Mouse (Mus musculus) ZHBTc4 (cell line): Measurements from ENCODE around the gene Gm21704.
"Not testable (repeated sequence)": the region's sequence is repeated elsewhere in the genome, so short reads cannot be mapped to it uniquely, and the experiment has no call there.

Experiments used
- DNase-seq: peaks from one replicate; pipeline ENCODE4 v3.0.0-alpha.2; 2011; ENCODE audit warnings: low read depth, low spot score

Gene Gm21704

DNA sequence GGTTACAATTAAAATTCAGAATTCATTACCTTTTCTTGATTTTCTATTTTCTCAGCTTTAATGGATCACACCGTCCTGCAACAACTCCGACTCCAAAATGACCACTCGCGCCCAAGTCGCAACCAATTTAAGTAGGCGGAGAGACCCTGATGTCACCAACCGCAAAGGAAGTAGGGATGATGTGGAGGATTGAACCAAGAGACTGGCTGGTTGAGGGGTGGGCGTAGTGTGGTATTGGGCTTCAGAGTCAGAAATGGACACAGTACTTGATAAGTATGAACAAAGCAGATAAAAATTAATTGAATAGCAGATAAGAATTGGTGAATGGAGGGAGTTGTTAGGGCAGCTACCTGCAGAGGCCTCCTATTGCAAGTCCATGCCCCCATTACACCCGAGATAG is at the start of gene Gm21704, which contains the start of gene Gm21708:
Gene Gm21704 (minus strand): TSS at position 101 of the 400 bp plus-strand sequence.
Gene Gm21708 (minus strand): TSS at position 101 of the 400 bp plus-strand sequence.
- not testable (repeated sequence) for DNase-seq

DNA sequence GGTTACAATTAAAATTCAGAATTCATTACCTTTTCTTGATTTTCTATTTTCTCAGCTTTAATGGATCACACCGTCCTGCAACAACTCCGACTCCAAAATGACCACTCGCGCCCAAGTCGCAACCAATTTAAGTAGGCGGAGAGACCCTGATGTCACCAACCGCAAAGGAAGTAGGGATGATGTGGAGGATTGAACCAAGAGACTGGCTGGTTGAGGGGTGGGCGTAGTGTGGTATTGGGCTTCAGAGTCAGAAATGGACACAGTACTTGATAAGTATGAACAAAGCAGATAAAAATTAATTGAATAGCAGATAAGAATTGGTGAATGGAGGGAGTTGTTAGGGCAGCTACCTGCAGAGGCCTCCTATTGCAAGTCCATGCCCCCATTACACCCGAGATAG is 64.7 kb downstream of the Gm21704 start, which contains the start of gene Gm21693:
Gene Gm21693 (minus strand): TSS at position 101 of the 400 bp plus-strand sequence.
- DNase-seq = not testable (repeated sequence)

DNA sequence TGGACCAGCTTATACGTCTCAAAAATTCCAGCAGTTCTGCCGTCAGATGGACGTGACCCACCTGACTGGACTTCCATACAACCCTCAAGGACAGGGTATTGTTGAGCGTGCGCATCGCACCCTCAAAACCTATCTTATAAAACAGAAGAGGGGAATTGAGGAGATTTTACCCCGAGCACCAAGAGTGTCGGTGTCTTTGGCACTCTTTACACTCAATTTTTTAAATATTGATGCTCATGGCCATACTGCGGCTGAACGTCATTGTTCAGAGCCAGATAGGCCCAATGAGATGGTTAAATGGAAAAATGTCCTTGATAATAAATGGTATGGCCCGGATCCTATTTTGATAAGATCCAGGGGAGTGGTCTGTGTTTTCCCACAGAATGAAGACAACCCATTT is 69.3 kb downstream of the Gm21704 start:
- not testable (repeated sequence) for DNase-seq
